Mouse (Mus musculus) macrophage (primary cell): ENCODE data around the gene Olfr164. TPM values are rescaled to one million over a fixed set of nuclear protein-coding genes. Genes with fewer than 3 reads are reported as not detected.

ENCODE experiments used
- H3K27ac ChIP-seq: fragments of 350-480 bp; formaldehyde crosslinking; 2 replicates; pipeline ENCODE4 v1.9.0; 2021
- H3K36me3 ChIP-seq: fragments of 350-480 bp; formaldehyde crosslinking; 2 replicates; pipeline ENCODE4 v1.9.0; 2021; ENCODE audit errors: inconsistent target
- H3K4me3 ChIP-seq: fragments of 350-480 bp; formaldehyde crosslinking; 2 replicates; pipeline ENCODE4 v1.9.0; 2021; ENCODE audit errors: inconsistent target
- H3K79me2 ChIP-seq: fragments of 350-480 bp; formaldehyde crosslinking; 2 replicates; pipeline ENCODE4 v1.9.0; 2021; ENCODE audit errors: inconsistent target
- WGBS: methylation state at CpG from one replicate; pipeline ENCODE4 v1.1.7; 2026; ENCODE audit warnings: inconsistent platforms; ENCODE audit not compliant: missing documents; 5-methylcytosine and 5-hydroxymethylcytosine counted together
- polyA plus RNA-seq: library from polyadenylated mRNA; stranded (reverse); fragments of 250-400 nt; gene quantifications from 3 replicates; pipeline ENCODE4 v1.2.4, GENCODE M21; 2018; ENCODE audit warnings: inconsistent platforms
- total RNA-seq, 78 experiments: library from RNA; depleted of rRNA; stranded (reverse); fragments of 250-400 nt; gene quantifications; 1 replicate in 9 of 78; 2 replicates in 24 of 78; 3 replicates in 43 of 78; 4 replicates in 2 of 78; pipeline ENCODE4 v1.2.4; 2018; ENCODE audit warnings: inconsistent platforms in 56 of 78

Gene Olfr164
- not detected for total RNA-seq (2018; cell fraction: chromatin; rRNA removed)
- total RNA-seq (2018; cell fraction: cytosol; rRNA removed) = not detected
- not detected for total RNA-seq (2018; cell fraction: nucleus; rRNA removed)
- not detected in 3 replicates for polyA plus RNA-seq

- no peak within 1 kb of the TSS for H3K4me3 ChIP-seq
- H3K79me2 ChIP-seq = no peaks in the 10 kb centered on the region
- 50% methylated on average over 1 of the region's 1 CpGs for WGBS
- H3K36me3 ChIP-seq = no peaks in the 10 kb centered on the region
- H3K27ac ChIP-seq = no peak within 1 kb of the TSS
Observed at GRCm38 (mm10) chr16:19313964-19314363, at the start of gene Olfr164. Gene Olfr164, minus strand, starts transcription at chr16:19314064.

DNA sequence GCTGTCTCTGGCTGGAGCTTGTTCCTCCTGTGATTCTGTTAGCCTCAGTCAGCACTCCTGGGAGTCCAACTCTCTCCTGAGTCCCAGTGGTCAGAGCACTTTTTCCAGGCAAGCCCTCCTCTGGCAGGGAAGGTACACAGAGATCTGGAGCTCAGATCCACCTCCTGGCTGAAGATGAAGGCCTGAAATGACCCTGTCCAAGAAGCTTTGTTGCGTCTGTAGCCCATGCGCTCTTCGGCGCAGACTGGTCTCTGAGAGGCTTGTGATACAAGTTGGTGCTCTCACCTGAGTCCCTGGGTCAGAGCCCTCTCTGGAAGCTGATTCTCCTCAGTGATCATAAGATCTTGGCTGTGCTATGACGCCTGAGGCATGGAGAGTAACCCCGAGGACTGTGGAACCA lies 35.2 kb upstream of the Olfr164 start:
- WGBS = 89% methylated on average over 6 of the region's 6 CpGs
- Histone ChIP-seq H3K4me3 (no peak overlapping the region), H3K79me2 (no peaks in the 10 kb centered on the region), H3K27ac (no peak overlapping the region), H3K36me3 (no peaks in the 10 kb centered on the region)

DNA sequence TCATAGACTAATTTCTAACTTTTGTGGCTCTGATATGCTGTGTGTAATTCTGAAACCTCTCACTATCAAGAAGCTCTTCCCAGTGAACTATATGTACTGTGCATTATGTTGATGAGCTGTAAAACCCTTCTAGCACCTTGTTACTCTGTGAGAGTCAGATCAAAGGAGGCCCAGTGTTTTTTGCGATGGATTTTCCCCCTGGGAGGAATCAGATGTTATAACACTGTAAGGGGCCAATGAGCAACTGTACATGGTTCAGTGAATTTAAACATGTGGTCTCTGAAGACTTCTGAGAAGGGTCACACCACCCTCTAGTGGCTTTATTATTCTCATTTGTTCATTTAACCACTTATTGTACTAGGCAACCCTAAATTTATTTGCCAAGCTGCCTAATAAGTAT lies 50.6 kb downstream of the Olfr164 start:
- Histone ChIP-seq H3K27ac (no peak overlapping the region), H3K79me2 (no peaks in the 10 kb centered on the region), H3K4me3 (no peak overlapping the region), H3K36me3 (no peaks in the 10 kb centered on the region)
- 36% methylated on average over 1 of the region's 1 CpGs for WGBS

DNA sequence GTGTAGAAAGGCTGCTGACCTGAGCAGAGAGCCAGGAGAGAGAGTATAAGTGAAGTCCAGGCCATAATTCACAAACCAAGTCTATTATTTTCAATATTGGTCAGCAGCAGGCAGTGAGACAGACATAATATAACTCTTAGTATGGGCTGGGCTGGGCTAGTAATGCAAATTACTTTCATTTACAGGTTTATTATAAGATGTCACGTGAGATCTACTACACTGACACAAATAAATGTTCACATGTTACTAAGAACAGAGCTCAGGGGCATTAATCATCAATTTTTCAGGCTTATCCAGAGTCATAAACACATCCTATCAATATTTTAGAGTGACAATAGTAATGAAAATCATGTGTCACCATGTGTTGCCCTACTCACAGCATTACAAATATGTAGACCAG lies 53.1 kb downstream of the Olfr164 start:
- Histone ChIP-seq H3K36me3 (no peaks in the 10 kb centered on the region), H3K27ac (no peak overlapping the region), H3K79me2 (no peaks in the 10 kb centered on the region), H3K4me3 (no peak overlapping the region)
- WGBS = 50% methylated on average over 1 of the region's 1 CpGs

GRCm38 (mm10) chr16:19245835-19246234 lies 68.0 kb downstream of the Olfr164 start:
- WGBS = 50% methylated on average over 1 of the region's 1 CpGs
- no peaks in the 10 kb centered on the region for H3K36me3 ChIP-seq
- H3K27ac ChIP-seq = no peak overlapping the region
- H3K4me3 ChIP-seq = no peak overlapping the region
- no peaks in the 10 kb centered on the region for H3K79me2 ChIP-seq

- H3K36me3 ChIP-seq = no peaks in the 10 kb centered on the region
- H3K27ac ChIP-seq = no peak overlapping the region
- H3K79me2 ChIP-seq = no peaks in the 10 kb centered on the region
- no peak overlapping the region for H3K4me3 ChIP-seq
Observed at GRCm38 (mm10) chr16:19241539-19242025, 72.3 kb downstream of the Olfr164 start.

DNA sequence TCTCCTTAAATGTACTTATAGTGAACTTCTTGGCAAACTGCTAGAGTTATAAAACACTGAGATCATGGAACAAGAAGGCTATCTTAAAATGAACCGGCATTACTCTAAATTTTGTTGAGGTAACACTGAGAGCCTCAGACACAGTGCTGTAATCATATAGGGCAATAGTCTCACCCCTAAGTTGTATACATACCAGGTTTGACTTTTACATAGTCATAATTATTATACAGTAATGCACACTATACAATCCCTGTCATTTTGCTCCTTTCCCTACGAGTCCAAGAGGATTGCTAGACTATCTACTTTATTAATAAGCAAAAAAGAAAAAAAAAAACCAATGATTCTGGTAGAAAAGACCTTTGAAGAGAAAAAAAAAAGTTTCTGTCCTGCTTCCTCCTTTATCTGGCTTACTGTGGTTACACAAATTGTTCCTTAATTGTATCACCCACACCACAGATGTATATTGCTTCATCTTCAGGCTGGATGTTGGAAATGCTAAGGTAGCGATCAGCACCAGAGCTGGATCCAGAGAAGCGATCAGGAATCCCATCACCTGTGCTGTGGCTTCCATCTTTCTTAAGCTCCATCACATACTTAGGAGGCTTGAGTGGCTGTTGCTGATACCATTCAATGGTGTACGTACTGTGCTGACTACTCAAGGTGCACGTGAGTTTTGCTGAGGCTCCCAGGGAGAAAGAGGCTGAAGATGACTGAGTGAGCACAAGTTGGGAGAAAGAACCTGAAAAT lies 72.9 kb downstream of the Olfr164 start:
- Histone ChIP-seq H3K36me3 (no peaks in the 10 kb centered on the region), H3K4me3 (no peak overlapping the region), H3K79me2 (no peaks in the 10 kb centered on the region), H3K27ac (no peak overlapping the region)
- 77% methylated on average over 5 of the region's 6 CpGs for WGBS

DNA sequence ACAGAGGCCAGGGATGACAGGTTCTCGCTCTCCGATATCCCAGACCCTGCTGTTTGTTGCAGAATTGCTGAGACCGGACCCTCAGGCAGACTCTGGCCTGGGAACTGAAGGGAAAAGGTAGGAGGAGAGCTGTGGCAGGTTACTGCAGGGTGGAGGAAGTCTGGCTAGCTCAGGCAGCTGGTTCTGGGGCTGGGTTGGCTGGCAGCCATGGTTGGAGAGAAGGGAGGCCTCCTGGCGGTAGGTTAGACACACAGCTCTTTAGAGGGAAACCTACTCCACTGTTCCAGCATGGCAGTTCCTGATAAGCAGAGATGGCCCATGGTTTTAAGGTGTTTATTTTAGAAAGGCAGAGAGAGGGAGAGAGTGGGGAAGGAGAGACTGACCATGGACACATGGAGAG lies 77.1 kb downstream of the Olfr164 start:
- 80% methylated on average over 4 of the region's 4 CpGs for WGBS
- H3K79me2 ChIP-seq = no peaks in the 10 kb centered on the region
- no peak overlapping the region for H3K4me3 ChIP-seq
- no peaks in the 10 kb centered on the region for H3K36me3 ChIP-seq
- H3K27ac ChIP-seq = no peak overlapping the region

Other genes with a start within 250 kb of the Olfr164 start
- not detected in 3 replicates for gene Olfr165, start 109.1 kb upstream of the Olfr164 start, polyA plus RNA-seq
- not detected in 3 replicates for gene Olfr166, start 169.6 kb upstream of the Olfr164 start, polyA plus RNA-seq
- not detected in 3 replicates for gene Olfr167, start 208.2 kb upstream of the Olfr164 start, polyA plus RNA-seq
- gene Olfr168, start 221.5 kb upstream of the Olfr164 start, polyA plus RNA-seq = not detected in 3 replicates